Mouse (Mus musculus): ENCODE results near the gene Dgat2. TPM values are rescaled to one million over a fixed set of nuclear protein-coding genes. Genes with fewer than 3 reads are reported as not detected.

The Dgat2 gene
- polyA plus RNA-seq, 1 experiment from 2014 or later, result 10.6 TPM

DNA sequence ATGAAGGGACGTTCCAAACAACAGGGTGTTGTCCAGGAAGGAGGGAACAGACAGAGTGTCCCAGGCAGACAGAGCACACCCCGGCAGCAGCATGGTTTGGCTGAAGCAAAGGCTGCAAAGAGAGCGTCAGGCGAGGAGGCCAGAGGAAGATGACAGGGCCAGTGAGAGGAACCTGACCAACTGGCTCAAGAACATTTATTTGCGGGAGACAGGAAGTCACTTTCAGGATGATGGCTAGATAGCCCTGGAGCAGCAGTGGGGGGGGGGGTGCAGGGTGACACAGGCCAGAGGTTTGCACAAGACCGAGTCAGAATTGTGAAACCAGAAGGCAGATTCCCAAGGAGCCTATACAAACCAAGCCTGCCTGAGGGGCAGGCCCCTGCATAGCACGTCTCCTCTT lies 36.5 kb downstream of the Dgat2 start:
- WGBS, result 55% methylated on average over 7 of the region's 7 CpGs
- H3K4me2 ChIP-seq (ENCODE audit: low read depth, severe bottlenecking), result no peak overlapping the region
- H3K36me3 ChIP-seq (ENCODE audit: control insufficient read depth, insufficient read depth, low read length), result no peaks in the 10 kb centered on the region
- no peak overlapping the region for H3K4me3 ChIP-seq (ENCODE audit: low read depth, low read length)
- H3K27ac ChIP-seq (replicated peaks; ENCODE audit: low read depth, low read length), result no peak overlapping the region
- 0 out of 2 replicates have a peak, but pooled peaks cover 5% of the 10 kb centered on the region for H3K4me1 ChIP-seq (ENCODE audit: control insufficient read depth, insufficient read depth, low read length)
- no peaks in the 10 kb centered on the region for H3K27me3 ChIP-seq (ENCODE audit: control insufficient read depth, insufficient read depth, low read length)
- DNase-seq (ENCODE audit: low spot score) (no peak), ATAC-seq (ENCODE audit: insufficient number of reproducible peaks, low FRiP score, low TSS enrichment, low read depth) (no peak)
- H3K9ac ChIP-seq (ENCODE audit: low read length), result no peak overlapping the region
- no peaks in the 10 kb centered on the region for H3K9me3 ChIP-seq (ENCODE audit: control insufficient read depth, low read length)

DNA sequence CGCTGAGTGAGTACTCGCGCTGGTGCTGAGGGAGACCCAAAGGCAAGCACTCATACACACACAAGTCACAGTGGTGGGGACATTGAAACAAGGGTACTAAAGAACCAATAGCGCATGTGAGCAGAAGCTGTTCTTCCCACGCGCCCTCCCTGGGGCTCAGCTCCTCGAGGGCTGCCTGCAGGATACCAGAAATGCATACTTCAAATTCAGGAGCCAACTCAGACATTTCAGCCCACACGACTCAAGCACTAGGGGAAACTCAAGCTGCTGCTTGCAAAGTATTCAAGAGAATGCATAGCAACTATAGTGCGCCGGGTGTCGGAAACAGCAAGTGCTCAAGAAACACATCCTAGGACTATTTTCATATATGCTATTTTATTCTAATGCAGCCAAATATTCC lies 37.9 kb downstream of the Dgat2 start:
- peaks cover 7% of the 10 kb centered on the region for H3K4me1 ChIP-seq (ENCODE audit: control insufficient read depth, insufficient read depth, low read length)
- no peak overlapping the region for H3K9ac ChIP-seq (ENCODE audit: low read length)
- H3K27me3 ChIP-seq (ENCODE audit: control insufficient read depth, insufficient read depth, low read length), result no peaks in the 10 kb centered on the region
- no peaks in the 10 kb centered on the region for H3K36me3 ChIP-seq (ENCODE audit: control insufficient read depth, insufficient read depth, low read length)
- no peak for DNase-seq (ENCODE audit: low spot score)
- H3K4me2 ChIP-seq (ENCODE audit: low read depth, severe bottlenecking), result no peak overlapping the region
- no peak for ATAC-seq (ENCODE audit: insufficient number of reproducible peaks, low FRiP score, low TSS enrichment, low read depth)
- 75% methylated on average over 11 of the region's 11 CpGs for WGBS
- H3K4me3 ChIP-seq (ENCODE audit: low read depth, low read length), result no peak overlapping the region
- no peak overlapping the region for H3K27ac ChIP-seq (replicated peaks; ENCODE audit: low read depth, low read length)
- H3K9me3 ChIP-seq (ENCODE audit: control insufficient read depth, low read length), result no peaks in the 10 kb centered on the region

DNA sequence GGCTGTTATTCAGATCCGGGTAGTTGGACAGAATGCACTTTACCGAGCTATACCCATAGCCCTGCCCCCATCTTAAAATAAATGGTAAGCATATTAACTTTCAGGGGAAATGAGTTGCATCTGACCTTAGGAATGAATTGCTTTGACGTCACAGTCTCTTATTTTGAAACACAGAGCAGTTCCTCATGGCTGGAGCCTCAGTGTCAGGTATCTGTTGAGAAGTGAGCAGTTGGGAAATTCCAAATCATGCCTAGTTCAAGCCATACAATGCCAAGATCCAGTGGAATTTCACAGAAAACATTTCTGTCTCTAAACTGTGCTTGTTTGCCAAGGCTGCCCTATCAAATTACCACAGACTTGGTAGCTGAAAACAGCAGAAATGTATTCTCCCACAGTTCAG lies 39.3 kb downstream of the Dgat2 start:
- DNase-seq (ENCODE audit: low spot score) (no peak), ATAC-seq (ENCODE audit: insufficient number of reproducible peaks, low FRiP score, low TSS enrichment, low read depth) (no peak)
- no peak overlapping the region for H3K4me2 ChIP-seq (ENCODE audit: low read depth, severe bottlenecking)
- no peaks in the 10 kb centered on the region for H3K27me3 ChIP-seq (ENCODE audit: control insufficient read depth, insufficient read depth, low read length)
- no peak overlapping the region for H3K4me3 ChIP-seq (ENCODE audit: low read depth, low read length)
- H3K36me3 ChIP-seq (ENCODE audit: control insufficient read depth, insufficient read depth, low read length), result no peaks in the 10 kb centered on the region
- H3K4me1 ChIP-seq (ENCODE audit: control insufficient read depth, insufficient read depth, low read length), result peaks cover 11% of the 10 kb centered on the region
- no peak overlapping the region for H3K27ac ChIP-seq (replicated peaks; ENCODE audit: low read depth, low read length)
- H3K9ac ChIP-seq (ENCODE audit: low read length), result no peak overlapping the region
- 69% methylated on average over 3 of the region's 3 CpGs for WGBS
- H3K9me3 ChIP-seq (ENCODE audit: control insufficient read depth, low read length), result no peaks in the 10 kb centered on the region

DNA sequence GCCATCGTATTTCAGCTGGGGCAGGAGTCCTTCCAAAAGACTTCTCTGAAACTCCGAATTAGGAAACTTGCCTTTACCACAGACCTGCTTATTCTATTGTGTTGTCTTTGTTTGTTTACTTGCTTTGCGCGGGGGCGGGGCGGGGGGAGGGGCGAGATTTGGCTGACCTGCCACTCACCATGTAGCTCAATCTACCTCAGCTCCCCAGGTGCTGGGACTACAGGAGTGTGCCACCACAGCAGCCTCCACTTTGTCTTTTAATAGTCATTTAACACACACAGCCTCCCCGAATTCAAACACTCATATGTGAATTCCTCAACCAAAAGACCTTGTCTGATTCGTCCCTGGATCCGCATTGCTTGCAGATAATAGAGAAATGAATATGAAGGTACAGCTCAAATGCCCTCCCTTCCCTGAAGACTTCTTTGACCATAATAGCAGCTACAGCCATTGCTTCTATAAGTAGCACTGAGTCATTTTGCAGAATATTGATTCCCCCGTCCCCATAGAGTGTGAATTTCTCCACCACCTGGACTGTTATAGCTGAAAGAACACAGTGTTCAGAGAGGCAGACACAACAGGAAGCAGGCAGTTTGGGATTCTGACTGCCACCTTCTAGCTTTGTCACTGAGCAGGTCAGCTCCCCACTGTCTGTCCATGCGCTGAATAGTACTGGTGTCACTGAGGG lies 40.5 kb downstream of the Dgat2 start:
- Histone ChIP-seq H3K4me3 (ENCODE audit: low read depth, low read length) (peak overlapping the region; percentile 97), H3K27me3 (ENCODE audit: control insufficient read depth, insufficient read depth, low read length) (no peaks in the 10 kb centered on the region), H3K27ac (replicated peaks; ENCODE audit: low read depth, low read length) (no peak overlapping the region), H3K9ac (ENCODE audit: low read length) (peak overlapping the region; percentile 18; the same call in 1 of the 2 replicates), H3K4me2 (ENCODE audit: low read depth, severe bottlenecking) (peak overlapping the region; percentile 63), H3K9me3 (ENCODE audit: control insufficient read depth, low read length) (no peaks in the 10 kb centered on the region), H3K4me1 (ENCODE audit: control insufficient read depth, insufficient read depth, low read length) (peaks cover 11% of the 10 kb centered on the region), H3K36me3 (ENCODE audit: control insufficient read depth, insufficient read depth, low read length) (no peaks in the 10 kb centered on the region)
- DNase-seq (ENCODE audit: low spot score) (no peak), ATAC-seq (ENCODE audit: insufficient number of reproducible peaks, low FRiP score, low TSS enrichment, low read depth) (no peak)
- WGBS, result 38% methylated on average over 12 of the region's 12 CpGs

DNA sequence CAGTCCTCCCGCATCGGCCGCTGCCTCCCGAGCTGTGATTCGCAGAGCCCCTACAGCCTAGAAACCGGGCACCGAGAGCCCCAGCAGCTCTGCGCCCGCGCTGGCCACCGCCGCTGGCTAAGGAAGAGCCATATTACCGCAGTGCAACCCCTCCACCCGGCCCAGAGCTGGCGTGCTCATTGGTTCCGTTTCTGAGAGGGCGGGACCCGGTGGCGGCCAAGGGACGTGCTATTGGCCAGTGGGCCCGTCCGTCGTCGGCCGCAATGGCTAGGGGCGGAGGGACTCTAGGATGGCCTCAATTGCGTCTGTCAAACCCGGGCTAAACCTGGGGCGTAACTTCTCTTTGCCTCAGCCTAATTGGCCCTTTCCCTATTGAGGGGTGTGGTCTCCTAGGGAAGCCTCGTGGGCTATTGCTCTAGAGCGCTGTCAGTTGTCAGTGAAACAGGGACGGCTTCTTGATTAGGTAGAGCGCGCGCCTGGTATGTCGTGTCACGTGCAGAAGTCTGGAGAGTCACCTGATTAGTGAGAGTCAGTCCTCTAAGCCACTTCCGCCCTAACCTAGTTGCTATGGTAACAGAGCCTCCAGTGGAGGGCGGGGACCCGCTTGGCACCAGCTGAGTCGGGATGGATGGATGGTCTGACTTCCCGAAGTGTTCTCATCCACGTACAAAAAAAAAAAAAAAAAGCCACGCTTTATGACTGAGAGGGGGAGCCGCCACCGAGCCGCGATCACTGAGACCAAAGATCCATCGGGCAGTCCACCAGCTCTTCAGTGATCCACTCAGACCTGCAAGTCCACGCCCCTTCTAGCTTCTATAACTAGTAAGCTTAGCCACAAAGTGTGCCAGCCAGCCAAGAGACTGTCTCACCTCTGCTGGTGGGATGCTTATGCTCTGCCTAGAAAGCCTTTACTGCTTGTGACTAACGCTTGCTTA lies 41.3 kb downstream of the Dgat2 start, which contains the start of gene Uvrag:
Gene Uvrag (minus strand): TSS at position 158 of the 935 bp plus-strand sequence.
- no peaks in the 10 kb centered on the region for H3K36me3 ChIP-seq (ENCODE audit: control insufficient read depth, insufficient read depth, low read length)
- under 1% methylated on average over 51 of the region's 51 CpGs for WGBS

DNA sequence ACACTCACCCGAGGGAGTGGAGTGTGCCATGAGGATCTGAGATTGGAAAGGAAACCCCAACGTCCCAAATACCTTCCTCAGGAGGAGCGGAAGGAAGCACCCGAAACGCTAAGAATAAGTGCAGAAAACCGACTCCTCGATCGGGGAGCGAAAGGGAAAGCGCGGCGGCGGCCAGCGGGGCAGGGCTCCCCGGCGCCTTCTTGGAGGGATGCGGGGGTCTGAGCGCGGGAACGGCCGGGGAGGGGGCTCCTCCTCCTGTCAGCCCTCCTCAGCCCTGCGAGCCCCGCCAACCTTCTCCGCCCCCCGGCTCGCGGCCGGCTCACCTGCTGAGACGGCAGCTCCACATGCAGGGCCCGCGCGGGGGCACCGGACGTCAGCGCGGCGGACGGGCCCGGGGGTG lies 42.0 kb downstream of the Dgat2 start:
- WGBS, result under 1% methylated on average over 35 of the region's 39 CpGs
- Histone ChIP-seq H3K27ac (replicated peaks; ENCODE audit: low read depth, low read length) (peak overlapping the region; percentile 58), H3K4me1 (ENCODE audit: control insufficient read depth, insufficient read depth, low read length) (peaks cover 11% of the 10 kb centered on the region), H3K9me3 (ENCODE audit: control insufficient read depth, low read length) (no peaks in the 10 kb centered on the region), H3K4me3 (ENCODE audit: low read depth, low read length) (peak overlapping the region; percentile 97), H3K27me3 (ENCODE audit: control insufficient read depth, insufficient read depth, low read length) (no peaks in the 10 kb centered on the region), H3K4me2 (ENCODE audit: low read depth, severe bottlenecking) (peak overlapping the region; percentile 63), H3K36me3 (ENCODE audit: control insufficient read depth, insufficient read depth, low read length) (no peaks in the 10 kb centered on the region), H3K9ac (ENCODE audit: low read length) (peak overlapping the region; percentile 80)
- DNase-seq (ENCODE audit: low spot score) (peak; percentile 55), ATAC-seq (ENCODE audit: insufficient number of reproducible peaks, low FRiP score, low TSS enrichment, low read depth) (no peak; the same call in 1 of the 2 replicates)

More for the DNA sequence above, 41.3 kb downstream of the Dgat2 start, which contains the start of gene Uvrag:
- Histone ChIP-seq H3K27me3 (ENCODE audit: control insufficient read depth, insufficient read depth, low read length) (no peaks in the 10 kb centered on the region), H3K4me2 (ENCODE audit: low read depth, severe bottlenecking) (peak within 1 kb of the TSS; percentile 63), H3K4me1 (ENCODE audit: control insufficient read depth, insufficient read depth, low read length) (peaks cover 11% of the 10 kb centered on the region), H3K9ac (ENCODE audit: low read length) (peak within 1 kb of the TSS; percentile 80), H3K4me3 (ENCODE audit: low read depth, low read length) (peak within 1 kb of the TSS; percentile 97), H3K9me3 (ENCODE audit: control insufficient read depth, low read length) (no peaks in the 10 kb centered on the region), H3K27ac (replicated peaks; ENCODE audit: low read depth, low read length) (peak within 1 kb of the TSS; percentile 58)
- DNase-seq (ENCODE audit: low spot score) (peak; percentile 99), ATAC-seq (ENCODE audit: insufficient number of reproducible peaks, low FRiP score, low TSS enrichment, low read depth) (peak; percentile 97)

DNA sequence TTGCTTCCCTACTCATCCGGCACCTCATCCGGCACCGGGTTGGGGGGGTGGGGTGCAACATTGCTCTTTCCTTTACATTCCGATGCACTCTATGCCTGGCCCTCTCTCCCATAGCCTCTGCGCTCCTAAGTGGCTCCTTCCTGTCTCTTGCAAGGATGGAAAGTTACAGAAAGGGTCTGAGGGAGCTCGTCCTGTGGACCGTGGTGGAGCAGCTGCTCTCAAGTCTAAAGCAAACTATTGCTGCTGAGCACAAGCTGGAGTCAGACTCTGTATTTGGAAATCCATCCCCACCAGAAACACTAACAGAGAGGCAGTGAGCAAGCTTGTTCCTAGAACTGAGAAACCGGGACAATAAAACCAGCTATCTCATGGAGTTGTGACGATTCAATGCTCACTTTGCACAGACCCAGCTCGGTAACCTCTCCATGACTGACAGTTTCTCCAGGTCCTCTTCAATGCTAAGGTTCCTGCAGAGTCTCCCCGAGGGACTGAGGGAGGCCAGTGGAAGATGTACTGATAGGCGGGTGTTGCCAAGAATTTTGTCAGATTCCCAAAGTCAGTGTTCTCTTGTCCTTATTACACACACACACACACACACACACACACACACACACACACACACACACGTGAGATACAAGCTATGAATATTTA lies 42.6 kb downstream of the Dgat2 start:
- Histone ChIP-seq H3K36me3 (ENCODE audit: control insufficient read depth, insufficient read depth, low read length) (no peaks in the 10 kb centered on the region), H3K4me2 (ENCODE audit: low read depth, severe bottlenecking) (peak overlapping the region; percentile 63), H3K9ac (ENCODE audit: low read length) (peak overlapping the region; percentile 80), H3K27ac (replicated peaks; ENCODE audit: low read depth, low read length) (no peak overlapping the region), H3K4me3 (ENCODE audit: low read depth, low read length) (peak overlapping the region; percentile 97), H3K4me1 (ENCODE audit: control insufficient read depth, insufficient read depth, low read length) (peaks cover 11% of the 10 kb centered on the region), H3K9me3 (ENCODE audit: control insufficient read depth, low read length) (no peaks in the 10 kb centered on the region), H3K27me3 (ENCODE audit: control insufficient read depth, insufficient read depth, low read length) (no peaks in the 10 kb centered on the region)
- DNase-seq (ENCODE audit: low spot score), result peak; percentile 38
- WGBS, result under 1% methylated on average over 13 of the region's 13 CpGs
- ATAC-seq (ENCODE audit: insufficient number of reproducible peaks, low FRiP score, low TSS enrichment, low read depth), result no peak

DNA sequence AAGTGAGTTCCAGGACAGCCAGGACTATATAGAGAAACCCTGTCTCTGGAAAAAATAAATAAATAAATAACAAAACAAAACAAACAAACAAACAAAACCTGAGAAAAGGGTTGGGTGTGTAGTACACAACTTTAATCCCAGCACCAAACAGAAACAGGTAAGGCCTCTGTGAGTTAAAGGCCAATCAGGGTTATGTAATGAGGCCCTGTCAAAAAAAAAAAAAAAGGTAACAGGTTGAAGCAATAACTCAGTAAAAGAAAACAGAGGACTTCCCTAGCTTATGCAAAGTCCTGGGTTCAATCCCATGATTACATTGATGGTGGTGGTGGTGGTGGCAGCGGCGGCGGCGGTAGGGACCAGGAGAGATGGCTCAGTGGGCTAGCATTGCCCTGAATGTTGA lies 45.0 kb downstream of the Dgat2 start:
- 94% methylated on average over 4 of the region's 4 CpGs for WGBS
- H3K36me3 ChIP-seq (ENCODE audit: control insufficient read depth, insufficient read depth, low read length), result no peaks in the 10 kb centered on the region
- no peak overlapping the region for H3K4me3 ChIP-seq (ENCODE audit: low read depth, low read length)
- no peak for DNase-seq (ENCODE audit: low spot score)
- H3K4me1 ChIP-seq (ENCODE audit: control insufficient read depth, insufficient read depth, low read length), result peaks cover 11% of the 10 kb centered on the region
- H3K9me3 ChIP-seq (ENCODE audit: control insufficient read depth, low read length), result no peaks in the 10 kb centered on the region
- no peak overlapping the region for H3K27ac ChIP-seq (replicated peaks; ENCODE audit: low read depth, low read length)
- H3K27me3 ChIP-seq (ENCODE audit: control insufficient read depth, insufficient read depth, low read length), result no peaks in the 10 kb centered on the region
- no peak for ATAC-seq (ENCODE audit: insufficient number of reproducible peaks, low FRiP score, low TSS enrichment, low read depth)
- no peak overlapping the region for H3K9ac ChIP-seq (ENCODE audit: low read length)
- no peak overlapping the region for H3K4me2 ChIP-seq (ENCODE audit: low read depth, severe bottlenecking)
